Mouse (Mus musculus): ENCODE results near the gene Gm45233.

DNA sequence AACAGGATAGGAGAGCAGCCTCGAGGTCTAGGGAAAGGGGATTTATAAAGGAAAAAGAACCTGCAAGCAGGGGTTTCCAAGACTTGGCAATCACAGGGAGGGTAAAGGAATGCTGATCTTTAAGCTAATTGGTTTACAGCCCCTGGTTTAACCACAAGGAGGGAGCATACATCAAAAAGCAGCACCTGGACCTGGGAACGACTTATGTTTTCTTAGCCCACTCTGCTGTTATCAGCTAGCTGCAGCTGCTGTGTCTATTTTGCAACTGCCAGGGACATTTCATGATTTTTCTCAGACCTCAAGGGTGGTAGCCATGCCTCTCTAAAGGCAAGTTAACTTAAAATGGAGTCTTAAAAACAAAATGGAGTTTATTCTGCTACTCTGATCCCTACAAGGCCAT is 41.2 kb upstream of the Gm45233 start:
- no peak for TF ChIP-seq MAFK (IDR thresholded peaks at IDR 0.05; ENCODE audit: insufficient read depth, low read depth, low read length)
- no peak for TF ChIP-seq ZNF384 (IDR thresholded peaks at IDR 0.05; ENCODE audit: low read depth, low read length)
